Mouse (Mus musculus): ENCODE data around the gene Rbm19.

GRCm38 (mm10) chr5:120177066-120177340 is 60.7 kb downstream of the Rbm19 start:
- TF ChIP-seq CTCF (IDR thresholded peaks at IDR 0.05; ENCODE audit: low read depth) = no peak
- no peak for TF ChIP-seq EP300 (IDR thresholded peaks at IDR 0.05; ENCODE audit: low read depth)

Data from heart, postnatal 0 days (tissue).